Mouse (Mus musculus) liver, embryonic 11.5 days (tissue): Measurements from ENCODE around the gene Fbxw7. TPM values are rescaled to one million over a fixed set of nuclear protein-coding genes. Genes with fewer than 3 reads are reported as not detected.

Experiments used
- ATAC-seq: fragments of 200-750 bp; cut with Nextera tagmentation; replicated peaks from 2 replicates; pipeline ENCODE4 v1.8.0; 2017; ENCODE audit warnings: moderate number of reproducible peaks, mild to moderate bottlenecking, moderate TSS enrichment, moderate library complexity; ENCODE audit not compliant: low FRiP score
- DNase-seq: peaks from one replicate; pipeline ENCODE4 v3.0.0-alpha.2; 2017; ENCODE audit warnings: low spot score
- H3K27ac ChIP-seq: fragments of 300-500 bp; sonication (generic); 2 replicates; pipeline ENCODE4 v1.5.1; 2014; ENCODE audit warnings: mild to moderate bottlenecking, low read depth, low read length, control low read depth
- H3K27me3 ChIP-seq: fragments of 300-500 bp; sonication (generic); replicated peaks from 2 replicates; pipeline ENCODE4 v1.6.1; 2014; ENCODE audit warnings: low read length, mixed read lengths; ENCODE audit not compliant: control insufficient read depth, insufficient read depth
- H3K36me3 ChIP-seq: fragments of 300-500 bp; sonication (generic); 2 replicates; pipeline ENCODE4 v1.6.1; 2014; ENCODE audit warnings: mild to moderate bottlenecking, low read length, moderate library complexity, mixed read lengths; ENCODE audit not compliant: control insufficient read depth, insufficient read depth
- H3K4me1 ChIP-seq: fragments of 300-500 bp; sonication (generic); replicated peaks from 2 replicates; pipeline ENCODE4 v1.6.1; 2014; ENCODE audit warnings: low read length, mixed read lengths; ENCODE audit not compliant: control insufficient read depth, insufficient read depth
- H3K4me2 ChIP-seq: fragments of 300-500 bp; sonication (generic); 2 replicates; pipeline ENCODE4 v1.6.1; 2014; ENCODE audit warnings: mild to moderate bottlenecking, control low read depth, moderate library complexity
- H3K4me3 ChIP-seq: fragments of 300-500 bp; sonication (generic); 2 replicates; pipeline ENCODE4 v1.5.1; 2014; ENCODE audit warnings: low read depth, low read length, control low read depth
- H3K9ac ChIP-seq: fragments of 300-500 bp; sonication (generic); 2 replicates; pipeline ENCODE4 v1.6.1; 2014; ENCODE audit warnings: low read depth, low read length, control low read depth
- H3K9me3 ChIP-seq: fragments of 300-500 bp; sonication (generic); 2 replicates; pipeline ENCODE4 v1.6.1; 2016; ENCODE audit warnings: low read length, inconsistent platforms, mixed read lengths; ENCODE audit not compliant: control insufficient read depth
- WGBS: fragments of 180-500 bp; shearing (Covaris S2); extraction: QIAGEN DNeasy Blood & Tissue Kit; methylation state at CpG from one replicate; pipeline ENCODE4 v1.1.7; 2014; 5-methylcytosine and 5-hydroxymethylcytosine counted together
- polyA plus RNA-seq: library from polyadenylated mRNA; unstranded; fragments of >200 nt; fragmentation: Nextera tagmentation; extraction: Ambion mirVana; gene quantifications from 2 replicates; pipeline ENCODE4 v1.2.1, GENCODE M21; 2014

The Fbxw7 gene
- polyA plus RNA-seq, 1 experiment from 2014 or later: 5.7 TPM

- Histone ChIP-seq H3K4me1 (no peaks in the 10 kb centered on the region), H3K9me3 (no peaks in the 10 kb centered on the region), H3K9ac (no peak overlapping the region), H3K27ac (peak overlapping the region; percentile 38; the same call in 1 of the 2 replicates), H3K4me2 (peak overlapping the region; percentile 48), H3K27me3 (no peaks in the 10 kb centered on the region), H3K36me3 (no peaks in the 10 kb centered on the region), H3K4me3 (peak overlapping the region; percentile 35)
- ATAC-seq (no peak), DNase-seq (no peak)
- WGBS: 73% methylated on average over 7 of the region's 7 CpGs
Observed at GRCm38 (mm10) chr3:84952585-84953187, 137.6 kb downstream of the Fbxw7 start.

GRCm38 (mm10) chr3:84955011-84955775 lies 140.1 kb downstream of the Fbxw7 start:
- WGBS: 89% methylated on average over 8 of the region's 8 CpGs

GRCm38 (mm10) chr3:84955857-84956256 lies 140.8 kb downstream of the Fbxw7 start:
- 91% methylated on average over 4 of the region's 4 CpGs for WGBS
- Histone ChIP-seq H3K27ac (no peak overlapping the region), H3K9me3 (no peaks in the 10 kb centered on the region), H3K9ac (no peak overlapping the region), H3K4me3 (no peak overlapping the region), H3K36me3 (no peaks in the 10 kb centered on the region), H3K4me2 (no peak overlapping the region), H3K27me3 (no peaks in the 10 kb centered on the region), H3K4me1 (no peaks in the 10 kb centered on the region)
- DNase-seq (no peak), ATAC-seq (no peak)

More at GRCm38 (mm10) chr3:84955011-84955775, 140.1 kb downstream of the Fbxw7 start:
- Histone ChIP-seq H3K27ac (no peak overlapping the region), H3K4me1 (no peaks in the 10 kb centered on the region), H3K9ac (no peak overlapping the region), H3K27me3 (no peaks in the 10 kb centered on the region), H3K4me3 (no peak overlapping the region), H3K4me2 (no peak overlapping the region), H3K36me3 (no peaks in the 10 kb centered on the region), H3K9me3 (no peaks in the 10 kb centered on the region)
- no peak for ATAC-seq
- no peak for DNase-seq

- H3K9me3 ChIP-seq: no peaks in the 10 kb centered on the region
- no peaks in the 10 kb centered on the region for H3K4me1 ChIP-seq
- no peak overlapping the region for H3K9ac ChIP-seq
- ATAC-seq: no peak
- no peak for DNase-seq
- H3K36me3 ChIP-seq: no peaks in the 10 kb centered on the region; the same call in 1 of the 2 replicates
- no peak overlapping the region for H3K27ac ChIP-seq
- H3K4me2 ChIP-seq: no peak overlapping the region
- 90% methylated on average over 5 of the region's 5 CpGs for WGBS
- no peak overlapping the region for H3K4me3 ChIP-seq
- no peaks in the 10 kb centered on the region for H3K27me3 ChIP-seq
Observed at GRCm38 (mm10) chr3:84965156-84965555, 150.1 kb downstream of the Fbxw7 start.

- ATAC-seq (no peak), DNase-seq (no peak)
- peaks cover 2% of the 10 kb centered on the region; the same call in 1 of the 2 replicates for H3K36me3 ChIP-seq
- H3K9ac ChIP-seq: no peak overlapping the region
- no peak overlapping the region for H3K4me2 ChIP-seq
- H3K27ac ChIP-seq: no peak overlapping the region
- no peak overlapping the region for H3K4me3 ChIP-seq
- no peaks in the 10 kb centered on the region for H3K4me1 ChIP-seq
- 93% methylated on average over 4 of the region's 4 CpGs for WGBS
- H3K27me3 ChIP-seq: no peaks in the 10 kb centered on the region
- H3K9me3 ChIP-seq: no peaks in the 10 kb centered on the region
Observed at GRCm38 (mm10) chr3:84967364-84967763, 152.3 kb downstream of the Fbxw7 start.

GRCm38 (mm10) chr3:84971561-84971960 lies 156.5 kb downstream of the Fbxw7 start:
- no peak overlapping the region for H3K4me2 ChIP-seq
- peaks cover 5% of the 10 kb centered on the region; the same call in 1 of the 2 replicates for H3K36me3 ChIP-seq
- no peak for DNase-seq
- no peak overlapping the region for H3K27ac ChIP-seq
- H3K4me3 ChIP-seq: no peak overlapping the region
- no peak for ATAC-seq
- no peak overlapping the region for H3K9ac ChIP-seq
- 82% methylated on average over 5 of the region's 5 CpGs for WGBS
- no peaks in the 10 kb centered on the region for H3K4me1 ChIP-seq
- H3K27me3 ChIP-seq: no peaks in the 10 kb centered on the region
- no peaks in the 10 kb centered on the region for H3K9me3 ChIP-seq

GRCm38 (mm10) chr3:84972881-84973280 lies 157.8 kb downstream of the Fbxw7 start:
- Histone ChIP-seq H3K27ac (no peak overlapping the region), H3K4me2 (no peak overlapping the region), H3K9me3 (no peaks in the 10 kb centered on the region), H3K36me3 (peaks cover 7% of the 10 kb centered on the region; the same call in 1 of the 2 replicates), H3K27me3 (no peaks in the 10 kb centered on the region), H3K4me1 (no peaks in the 10 kb centered on the region), H3K9ac (no peak overlapping the region), H3K4me3 (no peak overlapping the region)
- no peak for ATAC-seq
- WGBS: 88% methylated on average over 2 of the region's 2 CpGs
- no peak for DNase-seq

GRCm38 (mm10) chr3:84974193-84974592 lies 159.1 kb downstream of the Fbxw7 start:
- H3K27me3 ChIP-seq: no peaks in the 10 kb centered on the region
- no peak overlapping the region for H3K9ac ChIP-seq
- DNase-seq (no peak), ATAC-seq (no peak)
- H3K9me3 ChIP-seq: no peaks in the 10 kb centered on the region
- WGBS: 97% methylated on average over 9 of the region's 9 CpGs
- no peak overlapping the region for H3K4me2 ChIP-seq
- no peak overlapping the region for H3K4me3 ChIP-seq
- no peaks in the 10 kb centered on the region for H3K4me1 ChIP-seq
- no peak overlapping the region for H3K27ac ChIP-seq
- H3K36me3 ChIP-seq: peaks cover 7% of the 10 kb centered on the region; the same call in 1 of the 2 replicates
